Mouse (Mus musculus) liver, embryonic 14.5 days (tissue): ENCODE results near the gene Sh3bgrl3.

Experiments used
- CTCF ChIP-seq: IDR thresholded peaks from 2 replicates; pipeline ENCODE4 v1.5.1; 2016; ENCODE audit warnings: antibody characterized with exemption, low read depth, control low read depth
- EP300 ChIP-seq: IDR thresholded peaks from 2 replicates; pipeline ENCODE4 v1.6.1; 2016; ENCODE audit warnings: antibody characterized with exemption, low read depth

GRCm38 (mm10) chr4:134125383-134126060, 3.1 kb downstream of the Sh3bgrl3 start:
- TF ChIP-seq CTCF, result no peak
- no peak for TF ChIP-seq EP300
